Mouse (Mus musculus): ENCODE data around the gene Prdm10.
A peak's percentile ranks its signal among the peaks of the same experiment; 100 is the strongest.

Prdm10 gene

DNA sequence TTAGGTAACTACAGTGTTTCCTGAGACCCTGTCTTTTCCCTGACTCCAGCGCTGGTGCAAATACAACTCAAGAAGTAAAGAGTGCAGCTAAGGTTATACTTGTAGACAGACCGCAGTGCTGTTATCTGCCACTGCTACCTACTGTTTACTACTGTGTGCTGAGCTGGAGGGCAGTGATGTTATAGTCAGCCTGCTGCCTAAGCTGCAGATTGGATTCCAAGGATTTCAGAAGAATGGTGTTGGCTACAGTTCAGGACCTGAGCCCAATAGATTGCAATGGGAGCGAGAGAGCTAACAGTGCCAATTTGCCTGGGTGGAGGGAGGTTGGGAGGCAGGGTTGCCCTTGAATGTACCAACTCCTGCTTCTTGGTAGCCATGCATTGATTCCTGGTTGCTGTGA lies 25.5 kb downstream of the Prdm10 start:
- peak in 1 of 2 experiments; percentile 46 for DNase-seq

DNA sequence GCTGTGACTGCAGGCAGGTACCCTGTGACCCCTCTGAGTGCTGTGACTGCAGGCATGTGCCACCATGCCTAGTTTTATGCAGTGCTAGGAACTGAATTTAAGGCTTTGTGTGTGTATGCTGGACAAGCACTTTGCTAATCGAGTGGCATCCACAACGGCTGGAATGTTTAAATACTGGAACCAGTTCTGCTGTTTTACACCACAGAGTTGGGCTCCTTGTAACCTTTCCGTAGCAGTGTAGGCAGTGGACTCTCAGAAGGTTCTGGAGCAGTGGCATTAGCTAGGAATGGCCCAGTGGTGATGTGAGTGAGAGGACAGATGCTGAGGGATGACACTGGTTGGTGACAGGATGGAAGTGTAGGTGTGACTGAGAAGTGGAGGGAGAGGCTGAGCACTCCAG lies 26.9 kb downstream of the Prdm10 start:
- no peak for DNase-seq

DNA sequence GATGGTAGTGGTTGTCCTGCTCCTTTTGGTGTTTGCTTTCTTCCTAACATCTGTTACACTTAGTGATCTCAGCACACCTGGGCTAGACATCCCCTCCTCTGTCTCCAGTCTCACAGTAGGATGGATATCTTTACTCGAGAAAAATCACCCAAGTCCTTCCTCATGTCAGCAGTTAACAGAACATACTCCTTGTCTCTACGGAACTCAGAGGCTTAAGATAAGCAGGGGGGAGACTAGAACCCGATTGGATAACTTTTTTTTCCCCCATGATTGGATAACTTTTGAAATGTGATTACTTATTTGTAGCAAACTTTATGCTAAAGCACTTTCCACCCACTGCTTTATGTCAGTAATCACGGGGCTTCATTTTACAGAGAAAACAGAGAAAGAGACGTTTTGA lies 28.7 kb downstream of the Prdm10 start:
- DNase-seq = no peak

DNA sequence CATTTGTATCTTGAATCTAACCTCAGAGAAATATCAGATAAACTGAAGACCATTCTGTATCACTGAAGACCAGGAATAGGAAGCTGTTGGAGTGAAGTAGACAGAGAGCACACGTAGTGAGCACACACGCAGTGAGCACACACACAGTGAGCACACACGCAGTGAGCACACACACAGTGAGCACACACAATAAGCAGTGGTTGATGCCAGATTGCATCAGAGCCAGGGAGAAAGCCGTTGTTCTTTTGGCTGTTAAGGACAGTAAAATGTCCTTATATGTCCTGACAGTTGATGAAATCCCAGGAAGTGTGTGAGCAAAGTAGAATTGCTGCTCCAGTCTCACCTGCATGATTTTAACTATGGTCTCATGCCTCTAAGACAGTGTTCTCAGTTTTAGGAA lies 30.3 kb downstream of the Prdm10 start:
- DNase-seq = no peak

DNA sequence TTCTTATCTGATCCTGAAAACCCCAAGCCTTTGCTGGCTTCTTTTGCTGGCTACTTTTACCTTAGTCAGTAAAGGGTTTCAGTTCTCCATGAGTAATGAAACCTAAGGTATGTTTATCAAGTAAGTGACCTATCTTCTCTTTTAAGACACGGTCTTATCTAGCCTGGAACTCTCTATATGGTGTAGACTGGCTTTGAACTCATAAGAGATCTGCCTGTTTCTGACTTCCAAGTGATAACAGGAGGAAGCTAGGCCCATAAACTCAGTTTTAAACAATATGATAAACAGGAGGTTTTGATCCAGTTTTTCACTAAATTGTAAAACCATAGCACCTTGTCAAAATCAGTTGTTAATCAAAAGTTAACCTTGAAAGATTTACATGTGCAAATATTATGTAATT lies 33.5 kb downstream of the Prdm10 start:
- DNase-seq = no peak

DNA sequence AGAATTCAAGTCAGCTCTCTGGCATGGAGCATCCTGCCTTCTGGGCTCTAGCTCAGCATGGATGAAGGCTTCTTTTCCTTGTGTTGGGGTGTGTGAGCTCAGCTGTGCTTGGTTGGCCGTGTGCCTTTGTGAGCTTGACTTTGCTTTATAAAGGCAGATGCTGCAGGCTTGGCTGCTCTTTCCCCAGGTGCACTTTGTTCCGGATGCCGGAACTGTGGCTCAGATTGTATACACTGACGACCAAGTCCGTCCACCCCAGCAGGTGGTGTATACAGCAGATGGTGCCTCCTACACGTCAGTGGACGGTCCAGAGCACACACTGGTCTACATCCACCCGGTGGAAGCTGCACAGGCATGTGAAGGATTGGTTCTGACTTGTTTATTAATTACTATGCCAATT lies 35.6 kb downstream of the Prdm10 start:
- peak; percentile 95 to 96 for DNase-seq

DNA sequence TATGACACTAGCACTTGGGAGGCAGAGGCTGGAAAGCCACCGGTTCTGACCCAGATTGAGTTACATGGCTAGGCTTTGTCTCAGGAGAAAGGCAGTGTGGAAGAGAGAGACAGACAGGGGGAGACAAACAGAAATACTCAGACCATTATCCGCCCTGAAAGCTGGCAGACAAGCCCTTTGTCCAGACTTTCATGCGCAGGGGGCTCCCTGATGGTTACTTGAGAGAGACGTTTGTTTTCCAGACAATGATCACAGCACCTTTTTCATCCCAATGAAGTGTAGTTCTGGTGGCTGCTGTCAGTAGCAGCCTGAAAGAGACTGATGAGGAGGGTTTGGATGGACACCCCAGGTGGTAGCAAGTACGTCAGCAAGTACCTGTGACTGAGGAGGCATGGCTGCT lies 38.6 kb downstream of the Prdm10 start:
- DNase-seq = no peak

DNA sequence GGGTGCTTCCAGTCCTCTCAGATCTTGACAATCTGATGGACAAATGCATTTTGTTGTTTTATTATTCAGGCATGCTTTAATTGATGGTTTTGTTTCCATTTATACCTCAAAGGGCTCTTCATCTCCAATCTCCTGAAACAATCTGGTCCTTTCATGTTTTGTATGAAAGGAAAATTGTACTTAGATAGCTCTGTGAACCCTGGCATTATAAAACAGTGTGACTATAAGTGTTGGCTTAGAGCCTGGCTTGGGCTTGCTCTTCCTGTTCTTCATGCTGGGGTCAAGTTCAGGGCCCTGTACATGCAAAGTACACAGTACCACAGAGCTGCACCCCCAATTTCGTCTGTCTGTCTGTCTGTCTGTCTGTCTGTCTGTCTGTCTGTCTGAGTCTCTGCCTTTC lies 40.4 kb downstream of the Prdm10 start:
- no peak for DNase-seq

DNA sequence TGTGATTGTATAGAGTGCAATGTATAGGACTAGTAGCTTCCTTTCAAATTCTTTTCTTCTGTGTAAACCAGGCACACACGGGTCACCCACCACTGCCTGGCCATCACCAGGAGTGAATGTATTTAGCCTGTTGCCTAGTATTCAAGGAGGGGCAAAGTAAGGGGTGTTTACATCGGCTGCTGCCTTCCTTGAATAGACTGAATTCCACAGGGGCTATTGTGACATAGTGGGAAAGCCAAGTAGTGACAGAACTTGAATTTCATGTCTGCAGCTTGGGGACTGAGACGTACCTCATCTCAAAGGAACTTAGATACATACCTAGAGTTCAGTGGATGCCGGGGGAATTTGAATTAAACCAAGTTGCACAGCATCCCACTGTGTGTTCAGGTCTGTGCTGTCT lies 41.2 kb downstream of the Prdm10 start:
- DNase-seq = no peak

DNA sequence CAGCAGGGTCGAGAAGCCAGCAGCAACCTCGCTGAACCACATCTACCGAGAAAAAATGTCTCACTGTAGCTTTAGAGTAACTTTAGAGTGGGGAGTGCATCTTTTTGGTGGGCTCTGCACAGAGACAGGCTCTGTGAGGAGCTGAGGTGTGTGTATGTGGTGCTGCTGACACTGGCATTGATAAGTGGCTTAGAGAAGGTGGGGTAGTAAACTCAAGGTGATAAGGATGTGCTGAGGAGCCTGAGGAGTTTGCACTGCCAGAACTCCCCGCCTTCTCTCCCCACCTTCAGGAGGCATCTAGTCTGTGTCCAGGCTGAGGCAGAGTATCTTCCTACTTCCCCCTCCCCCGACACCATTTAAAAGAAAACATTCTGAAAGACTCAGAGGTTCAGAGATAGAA lies 41.8 kb downstream of the Prdm10 start:
- DNase-seq = no peak

DNA sequence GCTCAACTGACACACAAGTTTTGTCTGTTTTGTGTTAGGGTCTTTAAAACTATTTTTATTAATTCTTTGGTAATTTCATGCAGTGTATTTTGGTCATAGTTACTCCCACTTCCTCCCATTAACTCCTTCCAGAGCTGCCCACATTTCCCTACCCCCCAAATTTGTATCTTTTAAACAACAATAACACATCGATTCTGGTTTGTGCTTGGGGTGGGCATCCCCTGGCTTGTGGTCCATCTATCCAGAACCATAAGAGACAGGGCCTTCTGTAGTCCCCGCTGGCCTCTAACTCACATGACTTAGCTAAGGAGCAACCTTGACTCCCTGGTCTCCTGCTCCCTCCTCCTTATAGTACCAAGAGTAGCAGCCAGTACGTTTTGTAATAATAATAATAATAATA lies 50.5 kb downstream of the Prdm10 start:
- DNase-seq = peak in 1 of 2 experiments; percentile 49

DNA sequence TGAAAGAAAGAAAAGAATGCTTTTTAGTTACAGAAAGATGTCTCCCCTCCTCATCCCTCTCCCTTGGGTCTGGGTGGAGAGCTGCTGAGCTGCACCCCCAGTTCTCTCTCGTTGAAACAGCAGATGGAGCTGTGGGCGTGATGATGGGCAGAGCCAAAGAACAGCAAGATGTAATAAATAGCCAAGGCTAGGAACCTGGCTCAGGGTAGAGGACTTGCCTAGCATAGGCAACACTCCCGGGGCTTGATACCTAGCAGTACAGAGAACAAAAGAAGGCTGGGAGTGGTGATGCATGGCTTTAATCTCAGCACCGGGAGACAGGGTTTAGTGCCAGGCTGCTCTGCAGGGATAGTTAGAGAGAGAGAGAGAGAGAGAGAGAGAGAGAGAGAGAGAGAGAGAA lies 50.9 kb downstream of the Prdm10 start:
- DNase-seq = peak; percentile 75 to 83

DNA sequence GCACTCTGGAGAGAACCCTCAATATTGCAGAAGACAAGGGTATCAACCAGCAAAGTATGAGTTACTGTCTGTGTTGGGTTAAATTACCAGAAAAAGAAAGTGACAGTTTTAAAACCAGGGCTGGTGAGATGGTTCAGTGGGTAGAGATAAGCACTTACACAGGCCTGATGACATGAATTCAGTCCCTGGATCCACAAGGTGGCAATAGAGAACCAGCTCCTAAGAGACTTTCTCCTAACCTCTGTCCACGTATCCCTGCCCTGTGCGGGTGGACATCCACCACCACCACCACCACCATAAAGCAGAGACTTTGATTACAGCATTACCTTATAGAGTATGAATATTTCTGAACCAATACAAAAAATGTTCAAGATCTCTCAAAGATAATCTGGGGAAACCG lies 51.6 kb downstream of the Prdm10 start:
- peak; percentile 64 to 74 for DNase-seq

DNA sequence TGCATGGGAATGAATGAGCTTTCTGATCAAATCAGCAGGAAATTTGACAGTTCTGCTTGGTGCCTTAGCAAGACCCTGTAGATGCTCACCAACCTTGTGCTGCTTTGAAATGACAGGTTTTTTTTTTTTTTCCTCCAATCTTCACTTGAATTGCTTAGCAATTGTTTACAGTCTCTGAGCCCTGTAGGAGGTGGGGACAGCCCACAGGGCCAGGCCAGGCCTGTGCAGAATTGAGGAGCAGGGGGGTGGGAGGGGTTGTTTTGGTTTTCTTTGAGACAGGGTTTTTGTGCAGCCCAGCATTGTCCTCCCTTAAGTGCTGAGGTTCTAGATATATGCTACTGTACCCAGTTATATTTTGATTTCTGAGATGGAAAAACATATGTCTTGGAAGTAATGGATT lies 52.5 kb downstream of the Prdm10 start:
- peak in 1 of 2 experiments; percentile 65 for DNase-seq

DNA sequence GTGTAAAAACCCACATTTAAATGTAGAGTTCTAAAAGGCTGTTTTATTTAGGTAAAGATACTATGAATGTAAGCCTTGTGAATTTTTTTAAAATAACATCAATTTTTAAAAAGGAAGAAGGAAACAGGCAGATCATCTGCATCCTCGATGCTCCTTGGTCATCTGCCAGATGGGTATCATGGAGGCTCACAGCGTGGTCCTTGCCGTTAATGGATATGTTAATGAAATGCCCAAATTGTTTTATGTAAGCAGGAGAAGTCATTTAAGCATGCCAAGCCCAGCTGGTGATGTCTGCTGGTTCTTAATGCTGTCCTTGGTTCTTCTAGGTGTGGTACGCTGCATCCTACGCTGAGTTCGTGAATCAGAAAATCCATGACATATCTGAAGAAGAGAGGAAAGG lies 54.7 kb downstream of the Prdm10 start:
- DNase-seq = peak; percentile 49 to 55

DNA sequence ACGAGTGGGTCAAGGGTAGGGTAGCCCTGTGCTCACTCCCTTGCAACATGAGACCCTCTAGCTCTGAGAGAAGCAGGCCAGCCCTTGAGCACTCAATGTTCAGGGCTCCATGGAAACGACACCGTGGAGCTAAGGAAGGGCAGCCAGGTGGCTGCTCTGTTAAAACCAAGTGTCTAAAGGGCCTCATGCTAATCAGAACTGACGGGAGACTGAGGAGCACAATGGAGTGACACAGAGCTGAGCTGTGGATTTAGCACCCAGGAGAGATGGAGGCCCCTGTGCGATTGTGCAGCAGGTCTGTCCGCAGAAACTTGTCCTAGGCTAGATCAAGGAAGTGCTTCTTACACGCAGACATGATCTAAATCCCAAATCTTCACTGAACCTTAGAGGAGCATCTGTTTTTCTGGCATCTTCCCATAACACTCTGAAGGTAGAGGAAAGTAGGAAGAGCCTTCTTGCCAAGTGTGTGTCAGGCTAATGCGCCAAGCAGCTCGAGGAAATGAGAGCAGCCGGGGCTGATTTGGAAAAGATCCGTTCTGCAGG lies 64.0 kb downstream of the Prdm10 start:
- peak; percentile 73 to 79 for DNase-seq

DNA sequence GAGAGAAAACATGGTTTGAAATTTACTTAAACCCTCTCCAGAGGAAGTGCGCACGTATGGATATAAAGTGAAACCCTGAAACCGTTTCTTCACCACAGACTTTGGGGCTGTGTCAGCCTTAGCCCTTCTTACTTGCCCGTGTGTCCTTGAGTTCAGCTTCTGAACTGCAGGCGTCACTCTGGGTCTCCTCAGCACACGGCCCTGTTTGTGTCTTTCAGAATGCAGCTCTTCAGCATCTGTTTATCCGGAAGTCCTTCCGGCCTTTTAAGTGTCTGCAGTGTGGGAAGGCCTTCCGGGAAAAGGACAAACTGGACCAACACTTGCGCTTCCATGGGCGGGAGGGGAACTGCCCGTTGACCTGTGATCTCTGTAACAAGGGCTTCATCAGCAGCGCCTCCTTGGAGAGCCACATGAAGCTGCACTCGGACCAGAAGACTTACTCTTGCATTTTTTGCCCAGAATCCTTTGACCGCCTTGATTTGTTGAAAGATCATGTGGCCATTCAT lies 66.3 kb downstream of the Prdm10 start:
- no peak for DNase-seq

DNA sequence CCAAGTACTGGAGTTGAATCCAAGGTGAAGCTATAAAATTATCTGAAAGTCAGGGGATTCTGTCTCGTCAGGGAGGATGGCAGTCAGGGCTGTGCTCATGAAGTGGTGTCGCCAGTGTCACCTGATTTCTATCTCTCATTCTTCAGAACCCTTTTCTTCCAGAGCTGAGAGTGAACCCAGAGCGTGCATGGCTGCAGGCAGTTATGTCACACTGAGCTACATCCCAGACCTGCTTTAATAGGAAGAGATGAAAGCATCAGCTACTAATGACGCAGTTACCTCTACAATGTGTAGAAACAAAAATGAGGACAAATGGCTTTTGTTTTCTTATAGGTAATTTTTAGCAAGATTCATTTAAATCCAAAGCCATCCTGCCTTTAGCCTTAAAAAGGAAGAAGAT lies 68.1 kb downstream of the Prdm10 start:
- DNase-seq = no peak

DNA sequence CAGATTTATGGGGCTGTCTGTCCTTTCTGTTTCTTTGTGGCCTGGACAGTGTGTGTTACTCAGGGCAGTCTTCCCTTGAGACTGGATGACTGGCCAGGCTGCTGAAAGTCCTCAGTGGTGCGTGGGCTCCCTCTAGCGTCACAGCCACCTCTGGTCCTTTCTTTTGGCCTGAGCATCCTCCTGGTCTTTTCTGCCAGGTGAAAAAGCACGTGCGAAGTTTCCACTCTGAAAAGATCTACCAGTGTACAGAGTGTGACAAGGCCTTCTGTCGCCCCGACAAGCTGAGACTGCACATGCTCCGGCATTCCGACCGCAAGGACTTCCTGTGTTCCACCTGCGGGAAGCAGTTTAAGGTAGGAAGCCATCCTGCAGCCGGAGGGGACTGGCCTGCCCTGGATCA lies 68.6 kb downstream of the Prdm10 start:
- DNase-seq = peak; percentile 93 to 95

DNA sequence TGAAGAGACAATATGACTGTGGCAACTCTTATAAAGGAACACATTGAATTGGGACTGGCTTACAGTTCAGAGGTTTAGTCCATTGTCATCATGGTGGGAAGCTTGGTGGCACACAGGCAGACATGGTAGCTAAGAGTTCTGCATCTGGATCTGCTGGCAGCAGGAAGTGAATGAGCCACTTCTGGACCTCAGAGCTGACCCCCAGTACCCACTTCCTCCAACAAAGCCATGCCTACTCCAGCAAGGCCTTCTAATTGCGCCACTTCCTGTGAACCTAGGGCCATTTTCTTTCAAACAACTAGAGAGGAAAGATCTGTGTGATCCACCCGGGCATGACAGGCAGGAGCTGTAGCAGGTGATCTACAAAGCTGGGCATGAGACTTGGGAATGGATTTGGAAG lies 72.4 kb downstream of the Prdm10 start:
- no peak for DNase-seq

DNA sequence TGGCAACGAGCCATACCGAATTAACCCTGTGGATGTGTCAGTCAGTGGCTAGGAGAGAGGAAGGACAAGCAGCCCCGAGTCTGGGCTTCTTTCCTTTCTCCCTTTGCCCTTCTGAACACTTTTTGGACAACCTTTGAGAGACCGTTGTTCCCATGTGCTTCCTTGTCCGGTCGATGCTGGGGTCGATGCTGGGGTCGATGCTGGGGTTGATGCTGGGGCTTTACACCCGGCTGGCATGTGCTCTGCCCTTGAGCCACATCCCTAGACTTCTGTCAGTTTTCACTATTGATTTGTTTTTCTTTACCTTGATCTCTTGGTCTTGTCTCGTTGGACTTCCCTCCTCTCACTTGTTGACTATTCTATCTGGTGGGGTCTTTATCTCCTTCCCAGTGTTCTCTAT lies 73.2 kb downstream of the Prdm10 start:
- DNase-seq = no peak

DNA sequence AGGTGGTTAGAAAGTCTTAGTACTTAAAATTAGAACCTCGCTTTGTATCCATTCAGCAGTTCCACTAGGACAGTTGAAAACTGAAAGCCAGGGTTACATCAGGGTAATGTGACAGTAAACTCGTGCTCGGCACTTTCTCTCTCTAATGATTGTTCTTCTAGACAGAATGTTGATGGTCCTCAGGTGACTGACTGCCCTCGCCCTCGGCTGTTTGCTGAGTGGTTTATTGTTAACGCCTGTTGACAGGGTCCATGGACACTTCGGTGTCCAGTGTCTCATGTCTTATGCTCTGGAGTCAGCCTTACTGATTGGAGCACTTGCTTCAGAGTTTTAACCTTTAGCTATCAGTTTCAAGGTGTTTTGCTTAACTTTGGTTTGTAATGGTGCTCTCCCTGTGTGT lies 73.7 kb downstream of the Prdm10 start:
- no peak for DNase-seq

DNA sequence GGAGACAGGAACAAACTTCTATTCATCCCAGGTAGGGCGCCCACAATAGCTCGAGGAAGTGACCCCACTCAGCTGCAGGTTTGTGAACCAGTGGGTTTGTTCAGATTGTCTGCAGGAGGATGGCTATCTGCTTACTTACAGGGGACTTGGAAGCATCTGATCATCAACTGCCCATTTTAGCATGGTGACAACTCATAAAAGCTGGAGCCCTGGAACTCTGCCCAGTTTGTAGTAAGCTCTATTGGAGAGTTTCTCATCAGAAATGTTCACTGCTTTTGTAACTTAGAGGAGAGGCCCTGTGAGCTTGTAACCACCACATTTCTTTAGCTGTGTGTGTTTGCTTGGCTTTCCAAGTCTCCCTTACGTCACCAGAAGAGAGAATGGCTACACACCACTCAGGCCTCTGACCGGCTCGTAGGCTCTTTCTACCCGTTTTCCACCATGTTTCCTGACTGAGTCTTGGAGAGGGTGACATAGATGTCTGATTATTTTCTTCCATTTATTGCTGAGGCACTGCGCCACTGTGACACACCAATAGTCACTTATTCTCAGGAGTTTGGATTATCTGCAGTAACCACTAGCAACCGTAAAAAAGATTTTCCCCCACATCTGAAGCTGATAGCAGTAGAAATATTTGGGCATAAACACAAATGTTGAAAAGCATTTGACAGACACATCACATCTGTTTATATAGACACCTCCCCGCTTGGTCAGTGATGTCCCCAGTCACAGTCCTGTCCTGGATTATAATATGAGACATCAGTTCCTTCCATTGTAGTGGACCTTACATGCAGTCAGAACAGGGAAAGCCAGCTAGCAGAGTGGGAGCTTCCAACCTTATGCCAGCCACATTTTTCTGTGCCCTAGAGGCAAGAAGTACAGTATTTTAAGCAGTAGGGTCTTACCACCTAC lies 83.6 kb downstream of the Prdm10 start:
- no peak for DNase-seq

DNA sequence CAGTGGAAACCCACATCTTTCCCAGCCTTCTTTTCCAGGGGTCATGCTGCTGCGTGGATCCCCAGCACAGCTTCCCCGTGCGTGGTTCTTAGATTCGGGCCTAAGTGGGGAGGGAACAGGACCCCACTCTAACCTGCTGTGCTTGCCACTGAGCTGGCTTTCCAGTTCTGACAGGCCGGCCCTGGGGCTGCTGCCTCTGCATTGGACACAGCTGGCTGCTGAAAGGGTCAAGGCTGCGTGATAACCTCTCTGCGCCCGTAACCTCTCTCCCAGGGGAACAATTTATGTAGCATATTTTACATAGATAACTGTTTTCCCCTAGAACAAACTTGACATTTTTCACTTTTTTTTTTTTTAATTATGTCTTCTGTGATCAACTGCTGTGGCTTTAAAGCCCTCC lies 84.7 kb downstream of the Prdm10 start:
- no peak for DNase-seq

DNA sequence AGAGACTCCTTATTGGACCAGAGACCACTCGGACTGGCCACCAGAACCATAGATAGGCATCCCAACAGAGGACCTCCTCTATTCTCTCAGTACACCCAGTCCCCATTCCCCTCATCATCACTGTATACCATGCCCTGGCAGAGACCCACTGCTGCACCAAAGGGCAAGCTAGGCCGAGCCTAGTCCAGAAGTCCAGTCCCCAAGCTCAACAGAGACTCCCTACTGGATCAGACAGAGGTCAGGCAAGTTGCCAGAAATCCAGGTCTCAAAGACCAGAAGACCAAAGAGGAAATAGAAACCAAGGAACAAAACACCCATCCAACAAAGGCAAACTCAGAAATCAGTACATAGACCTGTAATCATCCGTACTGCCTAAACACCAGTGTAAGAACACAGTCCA lies 91.4 kb downstream of the Prdm10 start:
- DNase-seq = no peak

Data from cerebellum, postnatal 14 days (tissue).